Mouse (Mus musculus) spleen, postnatal 36 days (tissue): ENCODE measurements around the gene Gdf7.

ENCODE experiments used
- DNase-seq, 2 experiments: peaks; one replicate each; pipeline ENCODE4 v3.0.0; 2022; ENCODE audit warnings: low spot score in 2 of 2, mixed read lengths in 1 of 2

The Gdf7 gene

GRCm38 (mm10) chr12:8301841-8302431, at the start of gene Gdf7:
Gene Gdf7 (minus strand): TSS chr12:8301954.
- DNase-seq = no peak

- DNase-seq = peak; percentile 40 to 47
Measured at GRCm38 (mm10) chr12:8351025-8351903, 49.5 kb upstream of the Gdf7 start.

- DNase-seq = no peak
Measured at GRCm38 (mm10) chr12:8348733-8349513, 47.2 kb upstream of the Gdf7 start.

- DNase-seq = no peak
Measured at GRCm38 (mm10) chr12:8347746-8348462, 46.1 kb upstream of the Gdf7 start.

- DNase-seq = no peak
Measured at GRCm38 (mm10) chr12:8345539-8345938, 43.8 kb upstream of the Gdf7 start.

- peak; percentile 35 for DNase-seq
Measured at GRCm38 (mm10) chr12:8344897-8345296, 43.1 kb upstream of the Gdf7 start.

- DNase-seq = no peak
Measured at GRCm38 (mm10) chr12:8343381-8343780, 41.6 kb upstream of the Gdf7 start.

GRCm38 (mm10) chr12:8341008-8341407, 39.3 kb upstream of the Gdf7 start:
- no peak for DNase-seq

GRCm38 (mm10) chr12:8339591-8340319, 38.0 kb upstream of the Gdf7 start:
- DNase-seq = no peak

- DNase-seq = no peak
Measured at GRCm38 (mm10) chr12:8338918-8339317, 37.2 kb upstream of the Gdf7 start.

- no peak for DNase-seq
Measured at GRCm38 (mm10) chr12:8338491-8338890, 36.7 kb upstream of the Gdf7 start.

GRCm38 (mm10) chr12:8337286-8338060, 35.7 kb upstream of the Gdf7 start:
- DNase-seq = no peak

GRCm38 (mm10) chr12:8336601-8337285, 35.0 kb upstream of the Gdf7 start:
- no peak for DNase-seq

GRCm38 (mm10) chr12:8335503-8335902, 33.7 kb upstream of the Gdf7 start:
- DNase-seq = no peak

- no peak for DNase-seq
Measured at GRCm38 (mm10) chr12:8334261-8334660, 32.5 kb upstream of the Gdf7 start.

GRCm38 (mm10) chr12:8333617-8334016, 31.9 kb upstream of the Gdf7 start:
- no peak for DNase-seq

GRCm38 (mm10) chr12:8332174-8332542, 30.4 kb upstream of the Gdf7 start:
- DNase-seq = no peak

- DNase-seq = no peak
Measured at GRCm38 (mm10) chr12:8331489-8332173, 29.9 kb upstream of the Gdf7 start.

GRCm38 (mm10) chr12:8329236-8329635, 27.5 kb upstream of the Gdf7 start:
- no peak for DNase-seq
